Mouse (Mus musculus) midbrain, postnatal 0 days (tissue): ENCODE measurements at regions not wholly inside any gene's neighbourhood (a gene's known extent, or its start where the extent isn't known, plus 50 kb on each side); places are given as distances from the start of the nearest gene placed in this dataset.

Source experiments
- ATAC-seq: fragments of 200-750 bp; cut with Nextera tagmentation; 2 replicates; pipeline ENCODE4 v1.8.0; 2017; ENCODE audit warnings: moderate number of reproducible peaks, mild to moderate bottlenecking, moderate TSS enrichment, moderate library complexity; ENCODE audit not compliant: low FRiP score
- DNase-seq: peaks from one replicate; pipeline ENCODE4 v3.0.0-alpha.2; 2015; ENCODE audit warnings: low spot score
- H3K27ac ChIP-seq: fragments of 300-500 bp; sonication (generic); 2 replicates; pipeline ENCODE4 v1.5.1; 2014; ENCODE audit warnings: low read depth, mild to moderate bottlenecking, low read length, mixed read lengths
- H3K27me3 ChIP-seq: fragments of 300-500 bp; sonication (generic); 2 replicates; pipeline ENCODE4 v1.6.1; 2014; ENCODE audit warnings: low read length, control low read depth, mixed read lengths; ENCODE audit not compliant: insufficient read depth
- H3K36me3 ChIP-seq: fragments of 300-500 bp; sonication (generic); 2 replicates; pipeline ENCODE4 v1.6.1; 2014; ENCODE audit warnings: low read length, control low read depth, mixed read lengths; ENCODE audit not compliant: insufficient read depth
- H3K4me1 ChIP-seq: fragments of 300-500 bp; sonication (generic); 2 replicates; pipeline ENCODE4 v1.6.1; 2014; ENCODE audit warnings: mild to moderate bottlenecking, control low read depth, antibody characterized with exemption, low read length, mixed read lengths; ENCODE audit not compliant: insufficient read depth
- H3K4me2 ChIP-seq: fragments of 300-500 bp; sonication (generic); 2 replicates; pipeline ENCODE4 v1.6.1; 2014; ENCODE audit warnings: low read depth, mild to moderate bottlenecking, low read length, mixed read lengths; ENCODE audit not compliant: poor library complexity, severe bottlenecking
- H3K4me3 ChIP-seq: fragments of 300-500 bp; sonication (generic); 2 replicates; pipeline ENCODE4 v1.5.1; 2014; ENCODE audit warnings: low read depth, mild to moderate bottlenecking, low read length, moderate library complexity
- H3K9ac ChIP-seq: fragments of 300-500 bp; sonication (generic); replicated peaks from 2 replicates; pipeline ENCODE4 v1.6.1; 2014; ENCODE audit warnings: mild to moderate bottlenecking, low read length, moderate library complexity, mixed read lengths; ENCODE audit not compliant: poor library complexity, severe bottlenecking
- H3K9me3 ChIP-seq: fragments of 300-500 bp; sonication (generic); 2 replicates; pipeline ENCODE4 v1.6.1; 2016; ENCODE audit warnings: low read length, control low read depth
- CTCF ChIP-seq: IDR thresholded peaks from 2 replicates; pipeline ENCODE4 v1.5.1; 2016; ENCODE audit warnings: antibody characterized with exemption, mild to moderate bottlenecking
- WGBS: fragments of 180-500 bp; shearing (Covaris S2); extraction: QIAGEN DNeasy Blood & Tissue Kit; methylation state at CpG from one replicate; pipeline ENCODE4 v1.1.7; 2014; 5-methylcytosine and 5-hydroxymethylcytosine counted together

DNA sequence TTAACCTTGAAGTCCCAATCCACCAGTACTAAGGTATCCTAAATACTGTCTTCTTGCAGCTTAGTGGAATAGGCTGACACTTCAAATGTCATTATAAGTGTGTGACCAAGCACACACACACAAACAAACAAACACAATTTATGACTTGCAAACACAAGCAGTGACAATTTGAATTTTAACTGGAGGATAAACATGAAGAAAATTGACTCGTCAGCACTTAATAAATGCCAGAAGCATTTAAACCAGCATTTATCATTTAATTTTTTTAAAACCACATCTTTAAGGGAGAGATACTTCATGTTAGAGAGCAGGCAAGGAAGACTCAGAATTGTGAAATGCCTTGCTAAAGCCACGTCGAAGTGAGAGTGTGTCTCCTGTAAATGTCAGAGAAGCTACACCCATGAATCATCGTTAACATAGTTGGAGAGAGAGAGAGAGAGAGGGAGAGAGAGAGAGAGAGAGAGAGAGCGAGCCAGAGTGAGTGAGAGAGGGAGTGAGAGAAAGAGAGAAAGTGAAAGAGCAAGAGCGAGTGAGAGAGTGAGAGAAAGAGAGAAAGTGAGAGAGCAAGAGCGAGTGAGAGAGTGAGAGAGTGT lies 149.4 kb upstream of the Cdkn2b start:
- Histone ChIP-seq H3K4me2 (no peak overlapping the region), H3K9ac (no peak overlapping the region), H3K9me3 (no peaks in the 10 kb centered on the region), H3K27ac (no peak overlapping the region), H3K36me3 (no peaks in the 10 kb centered on the region), H3K4me3 (no peak overlapping the region), H3K4me1 (no peaks in the 10 kb centered on the region), H3K27me3 (no peaks in the 10 kb centered on the region)
- DNase-seq (no peak), ATAC-seq (no peak)
- no peak for TF ChIP-seq CTCF
- 92% methylated on average over 7 of the region's 7 CpGs for WGBS

DNA sequence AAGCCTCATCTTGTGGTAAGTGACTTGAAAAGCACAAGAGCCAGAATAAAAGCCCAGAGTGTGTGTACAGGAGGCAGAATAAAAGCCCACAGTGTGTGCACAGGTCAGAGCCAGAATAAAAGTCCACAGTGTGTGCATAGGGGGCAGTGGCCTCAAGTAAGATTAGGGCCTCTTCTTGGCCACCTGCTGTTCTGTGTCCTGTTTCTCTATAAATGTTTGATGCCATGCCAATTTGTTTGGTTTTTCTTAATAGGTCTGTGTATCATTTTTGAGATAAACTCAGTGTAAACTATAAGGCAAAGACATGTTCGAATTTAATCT lies 148.5 kb upstream of the Cdkn2b start:
- WGBS = 88% methylated on average over 1 of the region's 1 CpGs
- TF ChIP-seq CTCF = no peak

GRCm38 (mm10) chr4:89458628-89459345 lies 147.9 kb upstream of the Cdkn2b start:
- DNase-seq (no peak), ATAC-seq (no peak)
- 74% methylated on average over 2 of the region's 2 CpGs for WGBS
- no peak overlapping the region for H3K4me3 ChIP-seq
- H3K4me1 ChIP-seq = no peaks in the 10 kb centered on the region
- H3K36me3 ChIP-seq = no peaks in the 10 kb centered on the region
- H3K9ac ChIP-seq = no peak overlapping the region
- H3K9me3 ChIP-seq = no peaks in the 10 kb centered on the region
- no peak for TF ChIP-seq CTCF
- H3K4me2 ChIP-seq = no peak overlapping the region
- H3K27ac ChIP-seq = no peak overlapping the region
- H3K27me3 ChIP-seq = no peaks in the 10 kb centered on the region

More for the DNA sequence above, 148.5 kb upstream of the Cdkn2b start:
- Histone ChIP-seq H3K4me3 (no peak overlapping the region), H3K9ac (no peak overlapping the region), H3K4me2 (no peak overlapping the region), H3K9me3 (no peaks in the 10 kb centered on the region), H3K27me3 (no peaks in the 10 kb centered on the region), H3K36me3 (no peaks in the 10 kb centered on the region), H3K4me1 (no peaks in the 10 kb centered on the region), H3K27ac (no peak overlapping the region)
- DNase-seq (no peak), ATAC-seq (no peak)

GRCm38 (mm10) chr4:89457861-89458260 lies 147.0 kb upstream of the Cdkn2b start:
- no peak overlapping the region for H3K4me3 ChIP-seq

GRCm38 (mm10) chr4:89454926-89455325 lies 144.1 kb upstream of the Cdkn2b start:
- no peaks in the 10 kb centered on the region for H3K36me3 ChIP-seq
- H3K4me3 ChIP-seq = no peak overlapping the region
- H3K27me3 ChIP-seq = no peaks in the 10 kb centered on the region
- no peak overlapping the region for H3K4me2 ChIP-seq
- no peak overlapping the region for H3K9ac ChIP-seq
- TF ChIP-seq CTCF = no peak
- H3K4me1 ChIP-seq = no peaks in the 10 kb centered on the region
- no peak for DNase-seq
- WGBS = 90% methylated on average over 5 of the region's 5 CpGs
- ATAC-seq = no peak
- H3K9me3 ChIP-seq = no peaks in the 10 kb centered on the region
- no peak overlapping the region for H3K27ac ChIP-seq

More at GRCm38 (mm10) chr4:89457861-89458260, 147.0 kb upstream of the Cdkn2b start:
- ATAC-seq (no peak), DNase-seq (no peak)
- H3K9me3 ChIP-seq = no peaks in the 10 kb centered on the region
- H3K4me1 ChIP-seq = no peaks in the 10 kb centered on the region
- no peaks in the 10 kb centered on the region for H3K27me3 ChIP-seq
- no peak overlapping the region for H3K27ac ChIP-seq
- H3K9ac ChIP-seq = no peak overlapping the region
- no peak for TF ChIP-seq CTCF
- H3K36me3 ChIP-seq = no peaks in the 10 kb centered on the region
- 89% methylated on average over 2 of the region's 2 CpGs for WGBS
- no peak overlapping the region for H3K4me2 ChIP-seq

DNA sequence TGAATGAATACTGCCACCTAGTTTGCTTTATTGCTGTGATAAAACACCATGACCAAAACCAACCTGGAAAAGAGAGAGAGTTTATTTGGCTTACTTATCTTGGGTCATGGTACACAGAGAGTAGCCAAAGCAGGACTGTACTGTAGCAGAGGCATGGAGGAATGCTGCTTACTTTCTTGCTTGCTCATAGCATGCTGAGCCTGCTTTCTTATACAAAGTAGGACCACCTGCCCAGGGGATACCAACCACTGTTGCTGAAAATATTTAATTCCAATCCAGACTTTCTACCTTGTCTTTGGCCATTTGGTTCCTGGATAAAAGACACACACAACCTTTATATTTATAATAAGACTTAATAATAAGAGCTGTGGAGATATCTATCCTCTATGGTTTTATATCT lies 142.2 kb upstream of the Cdkn2b start:
- ATAC-seq = no peak
- H3K27me3 ChIP-seq = no peaks in the 10 kb centered on the region

More for the DNA sequence above, 142.2 kb upstream of the Cdkn2b start:
- no peaks in the 10 kb centered on the region for H3K36me3 ChIP-seq
- H3K9ac ChIP-seq = no peak overlapping the region
- DNase-seq = no peak
- H3K9me3 ChIP-seq = no peaks in the 10 kb centered on the region
- no peak overlapping the region for H3K4me2 ChIP-seq
- H3K4me1 ChIP-seq = no peaks in the 10 kb centered on the region
- H3K4me3 ChIP-seq = no peak overlapping the region
- no peak overlapping the region for H3K27ac ChIP-seq
- no peak for TF ChIP-seq CTCF
